Mouse (Mus musculus) gastrocnemius, postnatal 10 days (tissue): ENCODE measurements around the gene Khdc4. TPM values are rescaled to one million over a fixed set of nuclear protein-coding genes. Genes with fewer than 3 reads are reported as not detected.

Source experiments
- DNase-seq: peaks from one replicate; pipeline ENCODE4 v3.0.0; 2021; ENCODE audit warnings: mixed read lengths
- total RNA-seq, 2 experiments: library from RNA; stranded (reverse); gene quantifications; 2 replicates each; pipeline ENCODE4 v1.2.3; 2021

Gene Khdc4
- total RNA-seq, 2 experiments from 2014 or later: 20.5 to 35.5 TPM

DNA sequence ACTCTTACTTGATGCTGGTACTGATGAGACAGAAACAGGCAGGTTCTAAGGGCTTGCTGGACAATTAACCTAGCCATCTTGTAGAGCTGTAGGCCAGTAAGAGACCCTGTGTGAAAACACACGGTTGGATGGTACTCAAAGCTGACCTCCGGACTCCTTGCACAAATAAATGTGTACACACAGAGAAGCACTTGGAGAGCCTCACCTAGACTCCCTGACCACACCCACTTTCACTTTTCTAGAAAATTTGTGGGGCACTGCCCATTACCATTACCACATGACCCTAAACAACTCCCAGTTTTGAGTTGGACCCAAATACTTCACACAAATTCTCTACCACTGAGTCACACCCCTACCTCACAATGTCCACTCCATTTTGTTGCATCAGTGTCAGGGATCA lies 51.0 kb downstream of the Khdc4 start:
- DNase-seq: no peak

DNA sequence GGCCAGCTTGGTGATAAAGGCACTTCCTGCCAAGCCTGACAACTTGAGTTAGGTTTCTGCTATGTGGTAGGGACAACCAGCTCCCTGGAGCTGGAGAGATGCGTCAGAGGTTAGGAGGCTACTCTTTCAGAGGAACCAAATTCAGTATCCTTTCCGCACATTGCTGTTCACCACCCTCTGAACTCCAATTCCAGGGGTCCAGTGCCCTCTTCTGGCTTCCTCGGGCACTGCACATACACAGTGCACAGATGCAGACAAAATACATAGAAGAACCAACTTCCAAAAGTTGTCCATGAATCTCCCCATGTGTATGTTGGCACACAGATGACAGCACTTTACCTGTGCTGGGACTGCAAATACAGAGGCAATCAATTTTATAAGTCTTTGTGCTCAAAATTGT lies 53.0 kb downstream of the Khdc4 start:
- DNase-seq: peak; percentile 66

DNA sequence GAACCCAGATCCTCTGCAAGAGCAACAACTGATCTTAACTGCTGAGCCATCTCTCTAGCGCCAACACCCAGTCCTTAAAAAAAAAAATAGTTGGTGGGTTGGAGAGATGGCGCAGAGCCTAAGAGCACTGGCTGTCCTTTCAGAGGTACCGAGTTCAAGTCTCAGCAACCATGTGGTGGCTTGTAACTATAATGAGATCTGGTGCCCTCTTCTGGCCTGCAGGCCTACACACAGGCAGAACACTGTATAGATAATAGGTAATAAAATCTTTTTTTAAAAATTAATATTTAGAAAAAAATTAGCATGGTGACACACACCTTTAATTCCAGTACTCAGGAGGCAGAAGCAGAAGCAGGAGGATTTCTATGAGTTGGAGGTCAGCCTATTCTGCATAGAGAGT lies 54.5 kb downstream of the Khdc4 start:
- DNase-seq: no peak

DNA sequence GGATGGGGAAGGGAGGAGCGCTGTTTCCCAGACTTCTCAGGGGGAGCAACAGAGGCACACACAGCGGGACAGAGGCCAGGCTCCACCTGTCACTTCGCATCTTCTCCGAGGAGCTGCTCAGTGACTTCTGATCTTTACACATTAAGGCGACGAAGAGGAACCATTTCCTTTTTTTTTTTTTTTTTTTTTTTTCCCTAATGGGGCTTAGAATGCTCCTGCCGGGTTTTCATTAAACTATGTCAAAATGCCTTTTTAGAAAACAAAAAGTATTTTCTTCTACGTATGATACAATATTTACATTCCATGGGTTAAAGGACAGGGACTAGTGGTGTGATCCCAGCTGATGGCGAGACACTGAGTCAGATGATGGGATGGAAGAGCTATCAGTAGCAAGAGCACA lies 59.9 kb downstream of the Khdc4 start:
- DNase-seq: no peak

DNA sequence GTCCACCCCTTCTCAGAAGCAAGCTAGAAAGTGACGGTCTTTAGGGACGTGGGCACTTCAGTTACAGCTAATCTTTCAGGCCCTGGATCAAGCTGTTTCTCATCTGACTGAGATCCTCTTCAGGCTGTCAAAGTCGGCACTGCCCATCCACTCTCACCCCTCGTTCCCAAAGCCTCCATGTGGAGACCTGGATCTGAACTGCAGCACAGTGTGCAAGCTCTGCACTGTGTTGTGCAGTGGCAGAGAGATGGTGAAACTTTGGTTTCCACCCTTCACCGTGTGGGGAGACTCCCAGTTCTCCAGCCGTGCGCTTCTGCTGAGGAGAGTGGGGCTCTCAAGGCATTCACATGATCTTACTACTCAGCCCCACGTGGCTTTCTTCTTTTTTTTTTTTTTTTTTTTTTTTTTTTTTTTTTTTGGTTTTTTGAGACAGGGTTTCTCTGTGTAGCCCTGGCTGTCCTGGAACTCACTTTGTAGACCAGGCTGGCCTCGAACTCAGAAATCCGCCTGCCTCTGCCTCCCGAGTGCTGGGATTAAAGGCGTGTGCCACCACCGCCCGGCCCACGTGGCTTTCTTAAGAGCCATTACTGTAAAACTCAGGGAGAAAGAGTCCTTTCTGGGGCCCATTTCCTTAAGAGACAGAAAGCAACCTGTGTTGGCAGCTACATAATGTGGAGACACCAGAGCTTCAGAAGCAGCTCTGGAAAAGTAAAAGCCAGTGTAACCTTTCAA lies 60.7 kb downstream of the Khdc4 start:
- DNase-seq: no peak

DNA sequence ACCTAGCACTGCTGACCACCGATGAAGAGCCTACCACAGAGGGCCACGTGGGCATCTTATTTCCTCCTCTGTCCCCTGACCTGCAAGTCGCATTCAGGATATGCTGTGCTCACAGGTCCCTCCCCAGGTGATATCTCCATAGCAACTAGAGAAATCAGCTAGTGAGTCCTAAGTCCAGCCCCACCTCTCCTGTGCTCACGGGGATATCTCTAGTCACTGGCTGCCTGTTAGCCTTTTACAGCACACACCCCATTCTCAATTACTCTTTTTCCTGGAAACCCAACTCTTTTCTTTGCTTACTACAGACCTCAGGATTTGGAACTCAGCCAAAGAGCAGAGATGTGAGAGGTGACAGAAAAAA lies 61.2 kb downstream of the Khdc4 start:
- DNase-seq: no peak

DNA sequence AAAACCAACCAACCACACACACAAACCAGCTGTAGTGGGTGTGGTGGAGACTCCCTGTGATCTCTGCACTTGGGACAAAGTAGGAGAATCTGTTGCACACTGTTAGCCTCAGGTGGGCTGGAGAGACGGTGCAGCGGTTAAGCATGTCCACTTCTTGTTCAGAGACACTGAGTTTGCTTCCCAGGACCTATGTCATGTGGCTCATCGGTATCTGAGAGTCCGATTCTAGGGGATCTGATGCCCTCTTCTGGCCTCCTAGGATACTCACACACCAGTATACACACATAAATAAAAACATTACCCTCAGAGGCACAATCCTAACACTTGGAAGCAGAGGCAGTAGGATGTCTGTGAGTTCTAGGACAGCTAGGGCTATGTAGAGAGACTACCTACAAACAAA lies 68.7 kb downstream of the Khdc4 start:
- DNase-seq: no peak

DNA sequence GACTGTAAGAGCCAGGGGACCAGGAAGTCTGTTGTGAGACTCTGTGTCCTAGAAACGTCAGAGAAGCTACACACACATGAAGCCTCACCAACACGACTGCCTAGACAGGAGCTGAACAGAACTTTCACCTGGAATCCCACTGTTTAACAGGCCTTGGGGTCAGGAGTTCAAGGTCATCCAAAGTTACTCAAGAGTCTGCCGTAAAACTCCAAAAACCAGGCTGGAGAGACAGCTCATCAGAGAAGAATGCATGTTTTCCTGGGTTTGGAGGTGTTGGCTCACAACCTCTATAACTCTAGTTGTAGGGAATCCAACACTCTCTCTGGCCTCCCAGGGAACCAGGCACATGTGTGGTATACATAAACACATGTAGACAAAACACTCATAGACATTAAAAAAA lies 69.9 kb downstream of the Khdc4 start:
- DNase-seq: no peak

DNA sequence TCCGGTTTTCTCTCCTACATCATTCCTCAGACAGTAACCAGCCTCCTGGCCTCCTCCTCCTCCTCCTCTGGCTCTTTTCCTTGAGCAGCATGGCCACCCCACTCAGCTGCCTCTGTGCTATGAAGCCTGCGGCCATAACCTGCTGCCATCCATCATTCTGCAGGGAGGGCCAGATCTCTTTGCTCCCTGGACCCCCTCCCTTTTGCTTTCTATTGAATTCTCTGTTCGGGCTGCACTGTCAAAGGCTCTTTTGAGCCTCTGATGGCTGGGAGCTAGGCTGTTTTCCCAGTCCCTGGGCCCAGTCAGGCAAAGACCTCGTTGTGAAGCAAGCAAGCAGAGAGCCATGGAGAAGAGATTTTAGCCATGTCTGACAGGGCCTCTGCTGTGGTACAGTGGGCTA lies 70.7 kb downstream of the Khdc4 start:
- no peak for DNase-seq

DNA sequence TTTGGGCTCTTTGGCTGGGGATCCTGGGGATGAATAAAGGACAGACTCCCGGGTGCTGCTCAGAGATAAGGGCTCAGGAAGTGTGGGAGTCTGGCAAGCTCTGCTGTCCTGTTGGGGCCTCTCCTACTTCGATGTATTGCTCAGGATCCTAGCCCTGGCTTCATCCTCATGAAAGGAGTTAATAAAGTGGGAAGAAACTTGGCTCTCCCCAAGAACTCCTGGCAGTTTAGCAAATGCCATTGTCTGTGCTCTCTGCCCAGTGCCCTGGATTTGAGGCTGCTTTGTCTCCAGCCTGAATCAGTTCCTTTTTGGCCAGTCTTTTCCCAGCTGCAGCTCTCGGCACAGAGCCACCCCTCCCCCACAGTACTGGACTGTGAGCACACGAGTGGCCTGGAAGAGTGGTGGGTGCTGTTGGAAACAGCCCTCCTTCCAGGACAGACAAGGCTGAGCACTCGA lies 72.5 kb downstream of the Khdc4 start:
- peak; percentile 84 for DNase-seq

DNA sequence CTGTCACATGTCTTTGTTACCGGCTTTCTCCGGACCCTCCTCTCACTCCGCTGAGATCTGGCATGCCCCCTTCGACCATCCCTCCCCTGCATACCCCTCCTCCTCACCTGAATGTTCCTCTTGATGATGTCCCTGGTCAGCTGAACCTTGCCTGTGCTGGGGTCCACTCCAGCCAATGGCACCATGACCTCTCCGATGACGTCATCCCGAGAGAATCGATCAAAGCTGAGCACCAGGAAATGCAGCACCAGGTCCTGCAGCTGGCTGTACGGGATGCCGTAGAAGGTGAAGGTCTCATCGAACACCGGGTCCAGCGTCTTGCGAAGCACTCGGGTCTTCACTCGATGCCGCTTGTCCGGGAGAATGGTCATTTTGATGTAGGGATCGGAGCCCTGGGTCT lies 76.0 kb downstream of the Khdc4 start:
- no peak for DNase-seq

DNA sequence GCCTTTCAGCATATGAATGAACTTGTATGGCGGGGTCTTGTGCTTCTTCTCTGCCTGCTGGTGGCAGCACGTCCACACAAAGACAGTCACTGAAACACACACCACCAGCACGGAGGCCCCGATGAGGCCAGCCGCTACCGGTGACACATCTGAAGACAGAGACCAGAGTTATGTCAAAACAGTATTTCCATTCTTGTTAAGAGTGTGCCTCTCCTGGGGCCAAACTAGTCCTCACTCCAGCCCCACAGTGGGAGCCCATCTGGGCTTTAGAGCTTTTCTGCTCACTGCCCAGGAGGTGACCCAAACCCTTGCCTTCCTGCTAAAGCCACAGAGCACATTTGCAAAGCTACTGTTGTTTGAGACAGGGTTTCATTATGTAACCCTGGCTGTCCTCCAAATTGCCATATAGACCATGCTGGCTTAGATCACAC lies 76.8 kb downstream of the Khdc4 start:
- no peak for DNase-seq

Other genes with a start within 250 kb of the Khdc4 start
- 1 to 10 TPM; 2.3 to 3.7 TPM for gene Sema4a, start 224.6 kb upstream of the Khdc4 start, total RNA-seq
- 100 to 1,000 TPM; 189 to 213 TPM for gene Lmna, start 175.8 kb upstream of the Khdc4 start, total RNA-seq
- gene Mex3a, start 153.4 kb upstream of the Khdc4 start, total RNA-seq: 1 to 10 TPM; 3.0 to 6.3 TPM
- not detected for gene Rab25, start 137.5 kb upstream of the Khdc4 start, total RNA-seq
- 10 to 100 TPM; 75.4 to 81.8 TPM for gene Lamtor2, start 132.7 kb upstream of the Khdc4 start, total RNA-seq
- 10 to 100 TPM; 45.1 to 52.2 TPM for gene Ubqln4, start 132.0 kb upstream of the Khdc4 start, total RNA-seq
- gene Ssr2, start 109.9 kb upstream of the Khdc4 start, total RNA-seq: 100 to 1,000 TPM; 108 to 125 TPM
- gene Arhgef2, start 79.8 kb upstream of the Khdc4 start, total RNA-seq: 10 to 100 TPM; 58.2 to 97.6 TPM
- gene Rxfp4, start 32.7 kb upstream of the Khdc4 start, total RNA-seq: not detected
- 10 to 100 TPM; 21.9 to 23.6 TPM for gene Rit1, start 31.0 kb downstream of the Khdc4 start, total RNA-seq
- 1 to 10 TPM; 4.6 to 5.4 TPM for gene Syt11, start 89.4 kb downstream of the Khdc4 start, total RNA-seq
- 10 to 100 TPM; 13.9 to 19.6 TPM for gene Gon4l, start 149.4 kb downstream of the Khdc4 start, total RNA-seq
- gene Msto1, start 228.2 kb downstream of the Khdc4 start, total RNA-seq: 10 to 100 TPM; 13.8 to 18.7 TPM